Mouse (Mus musculus): ENCODE data around the gene Casc4. TPM values are rescaled to one million over a fixed set of nuclear protein-coding genes. Genes with fewer than 3 reads are reported as not detected.

Gene Casc4
- polyA plus RNA-seq (2015; fragmentation: Nextera tagmentation; extraction: Ambion mirVana): 23.2 and 24.4 TPM in 2 replicates

DNA sequence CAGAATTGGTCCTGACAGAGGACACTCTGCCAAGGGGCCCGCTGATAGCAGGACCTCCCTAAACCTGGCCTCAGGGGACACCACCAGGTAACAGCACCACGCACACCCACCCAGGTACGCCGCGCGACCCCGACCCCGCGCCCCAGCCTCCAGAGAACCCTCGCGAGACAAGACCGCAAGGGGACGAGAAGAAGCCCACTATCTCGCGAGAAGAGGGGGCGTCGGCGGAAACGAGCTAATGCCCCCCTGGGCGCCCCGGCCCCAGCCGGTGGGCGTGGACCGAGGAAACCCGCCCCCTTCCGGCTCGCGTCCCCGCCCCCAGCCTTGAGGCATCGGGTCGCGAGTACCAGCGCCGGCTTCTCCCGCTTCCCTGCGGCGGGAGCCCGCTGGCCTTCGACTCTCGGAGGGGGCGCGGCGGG lies at the start of gene Casc4:
Gene Casc4, plus strand, starts transcription at position 339 of the 419 bp plus-strand sequence.
- Histone ChIP-seq H3K36me3 (no peaks in the 10 kb centered on the region), H3K27ac (replicated peaks) (peak within 1 kb of the TSS; percentile 77), H3K4me2 (replicated peaks) (peak within 1 kb of the TSS; percentile 84), H3K4me1 (peaks cover 15% of the 10 kb centered on the region), H3K9me3 (replicated peaks) (no peaks in the 10 kb centered on the region), H3K4me3 (replicated peaks) (peak within 1 kb of the TSS; percentile 74), H3K27me3 (no peaks in the 10 kb centered on the region), H3K9ac (peak within 1 kb of the TSS; percentile 64)
- 2% methylated on average over 43 of the region's 43 CpGs for WGBS
- ATAC-seq (ENCODE audit: insufficient number of reproducible peaks, low FRiP score, low TSS enrichment, low read depth): peak; percentile 97

GRCm38 (mm10) chr2:121821787-121822186 lies 45.0 kb upstream of the Casc4 start:
- no peak overlapping the region for H3K4me3 ChIP-seq (replicated peaks)
- no peak for ATAC-seq (ENCODE audit: insufficient number of reproducible peaks, low FRiP score, low TSS enrichment, low read depth)
- H3K9ac ChIP-seq: no peak overlapping the region

GRCm38 (mm10) chr2:121824653-121825052 lies 42.1 kb upstream of the Casc4 start:
- Histone ChIP-seq H3K27ac (replicated peaks) (no peak overlapping the region), H3K36me3 (no peaks in the 10 kb centered on the region), H3K9me3 (replicated peaks) (no peaks in the 10 kb centered on the region), H3K27me3 (no peaks in the 10 kb centered on the region), H3K4me2 (replicated peaks) (no peak overlapping the region), H3K4me1 (no peaks in the 10 kb centered on the region), H3K9ac (no peak overlapping the region), H3K4me3 (replicated peaks) (no peak overlapping the region)
- 73% methylated on average over 5 of the region's 5 CpGs for WGBS
- ATAC-seq (ENCODE audit: insufficient number of reproducible peaks, low FRiP score, low TSS enrichment, low read depth): no peak

More at GRCm38 (mm10) chr2:121821787-121822186, 45.0 kb upstream of the Casc4 start:
- no peaks in the 10 kb centered on the region for H3K9me3 ChIP-seq (replicated peaks)
- no peaks in the 10 kb centered on the region for H3K4me1 ChIP-seq
- 83% methylated on average over 7 of the region's 7 CpGs for WGBS
- no peaks in the 10 kb centered on the region; the same call in 1 of the 2 replicates for H3K27me3 ChIP-seq
- no peak overlapping the region for H3K27ac ChIP-seq (replicated peaks)
- no peaks in the 10 kb centered on the region for H3K36me3 ChIP-seq
- H3K4me2 ChIP-seq (replicated peaks): no peak overlapping the region

GRCm38 (mm10) chr2:121826189-121826588 lies 40.6 kb upstream of the Casc4 start:
- H3K27me3 ChIP-seq: no peaks in the 10 kb centered on the region
- no peaks in the 10 kb centered on the region for H3K4me1 ChIP-seq
- H3K9ac ChIP-seq: no peak overlapping the region
- WGBS: 43% methylated on average over 2 of the region's 2 CpGs
- ATAC-seq (ENCODE audit: insufficient number of reproducible peaks, low FRiP score, low TSS enrichment, low read depth): no peak
- no peak overlapping the region for H3K27ac ChIP-seq (replicated peaks)
- no peak overlapping the region for H3K4me3 ChIP-seq (replicated peaks)
- no peaks in the 10 kb centered on the region for H3K36me3 ChIP-seq
- no peak overlapping the region for H3K4me2 ChIP-seq (replicated peaks)
- no peaks in the 10 kb centered on the region for H3K9me3 ChIP-seq (replicated peaks)

- 84% methylated on average over 3 of the region's 3 CpGs for WGBS
- no peak for ATAC-seq (ENCODE audit: insufficient number of reproducible peaks, low FRiP score, low TSS enrichment, low read depth)
Measured at GRCm38 (mm10) chr2:121828411-121828810, 38.4 kb upstream of the Casc4 start.

DNA sequence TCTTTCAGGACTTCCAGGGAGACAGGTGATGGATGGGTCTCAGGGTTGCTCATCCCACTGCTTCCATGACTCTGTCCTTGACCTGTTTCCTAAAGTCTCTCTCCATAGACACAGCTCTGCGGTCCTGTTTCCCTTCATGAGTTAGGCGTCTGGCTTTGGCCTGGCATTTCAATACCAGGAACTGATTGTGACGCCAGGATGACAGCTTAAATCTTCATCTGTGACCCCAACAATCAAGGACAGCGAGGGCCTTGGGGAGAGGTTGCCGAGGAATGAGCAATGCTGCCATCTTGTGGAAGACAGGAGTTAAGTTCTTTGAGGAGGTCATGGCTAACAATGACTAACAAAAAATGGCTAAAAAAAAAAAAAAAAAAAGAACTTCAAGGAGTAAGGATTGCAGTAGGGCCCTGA lies 34.3 kb upstream of the Casc4 start:
- H3K9ac ChIP-seq: no peak overlapping the region
- WGBS: 10% methylated on average over 5 of the region's 5 CpGs
- ATAC-seq (ENCODE audit: insufficient number of reproducible peaks, low FRiP score, low TSS enrichment, low read depth): no peak

More at GRCm38 (mm10) chr2:121828411-121828810, 38.4 kb upstream of the Casc4 start:
- no peaks in the 10 kb centered on the region for H3K27me3 ChIP-seq
- no peak overlapping the region for H3K9ac ChIP-seq
- no peak overlapping the region for H3K4me3 ChIP-seq (replicated peaks)
- H3K9me3 ChIP-seq (replicated peaks): no peaks in the 10 kb centered on the region
- H3K4me2 ChIP-seq (replicated peaks): no peak overlapping the region
- no peak overlapping the region for H3K27ac ChIP-seq (replicated peaks)
- H3K36me3 ChIP-seq: no peaks in the 10 kb centered on the region
- no peaks in the 10 kb centered on the region for H3K4me1 ChIP-seq

DNA sequence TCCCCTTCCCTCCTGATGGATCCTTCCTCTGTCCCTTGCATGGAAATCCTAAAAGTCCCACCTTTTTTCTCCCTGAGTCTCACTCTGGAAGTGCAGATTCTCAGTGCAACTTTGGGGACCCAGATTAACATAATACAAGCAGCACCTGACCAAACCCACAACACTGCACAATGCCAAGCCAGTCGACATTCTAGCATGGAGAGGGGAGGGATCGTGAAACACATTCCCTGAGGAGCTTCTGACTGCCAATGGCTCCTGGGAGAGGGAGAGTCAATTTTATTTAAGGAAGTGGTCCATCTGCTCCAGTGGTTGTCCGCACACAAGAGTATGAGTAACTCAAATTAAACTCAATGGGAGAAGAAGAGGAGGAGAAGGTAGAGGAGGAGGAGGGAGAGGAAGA lies 31.8 kb upstream of the Casc4 start:
- Histone ChIP-seq H3K9ac (no peak overlapping the region), H3K4me2 (replicated peaks) (no peak overlapping the region), H3K4me1 (no peaks in the 10 kb centered on the region), H3K9me3 (replicated peaks) (no peaks in the 10 kb centered on the region), H3K27me3 (0 out of 2 replicates have a peak, but pooled peaks cover 4% of the 10 kb centered on the region), H3K27ac (replicated peaks) (no peak overlapping the region), H3K36me3 (no peaks in the 10 kb centered on the region), H3K4me3 (replicated peaks) (no peak overlapping the region)
- no peak for ATAC-seq (ENCODE audit: insufficient number of reproducible peaks, low FRiP score, low TSS enrichment, low read depth)
- 29% methylated on average over 3 of the region's 3 CpGs for WGBS

More for the DNA sequence above, 34.3 kb upstream of the Casc4 start:
- Histone ChIP-seq H3K4me1 (no peaks in the 10 kb centered on the region), H3K9me3 (replicated peaks) (no peaks in the 10 kb centered on the region), H3K27ac (replicated peaks) (no peak overlapping the region), H3K27me3 (0 out of 2 replicates have a peak, but pooled peaks cover 4% of the 10 kb centered on the region), H3K36me3 (no peaks in the 10 kb centered on the region), H3K4me3 (replicated peaks) (no peak overlapping the region), H3K4me2 (replicated peaks) (no peak overlapping the region)

DNA sequence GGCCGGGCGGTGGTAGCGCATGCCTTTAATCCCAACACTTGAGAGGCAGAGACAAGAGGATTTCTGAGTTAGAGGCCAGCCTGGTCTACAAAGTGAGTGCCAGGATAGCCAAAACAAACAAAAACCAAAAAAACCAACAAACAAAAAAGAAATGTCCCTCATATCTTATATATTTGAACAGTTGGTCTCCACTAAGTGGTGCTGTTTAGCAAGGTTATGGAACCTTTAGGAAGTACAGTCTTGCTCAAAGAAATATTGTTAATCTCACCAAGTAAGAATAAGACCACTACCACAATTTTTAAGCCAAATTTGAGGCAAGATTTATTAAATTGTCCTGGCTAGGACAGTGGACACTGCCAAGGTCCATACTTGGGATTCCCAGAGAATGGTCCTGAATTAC lies 25.3 kb upstream of the Casc4 start:
- H3K36me3 ChIP-seq: no peaks in the 10 kb centered on the region
- no peaks in the 10 kb centered on the region for H3K27me3 ChIP-seq
- WGBS: 99% methylated on average over 3 of the region's 3 CpGs
- H3K9ac ChIP-seq: no peak overlapping the region
- no peak overlapping the region for H3K27ac ChIP-seq (replicated peaks)
- H3K4me1 ChIP-seq: no peaks in the 10 kb centered on the region
- no peak for ATAC-seq (ENCODE audit: insufficient number of reproducible peaks, low FRiP score, low TSS enrichment, low read depth)
- no peak overlapping the region for H3K4me2 ChIP-seq (replicated peaks)
- no peaks in the 10 kb centered on the region for H3K9me3 ChIP-seq (replicated peaks)
- no peak overlapping the region for H3K4me3 ChIP-seq (replicated peaks)

DNA sequence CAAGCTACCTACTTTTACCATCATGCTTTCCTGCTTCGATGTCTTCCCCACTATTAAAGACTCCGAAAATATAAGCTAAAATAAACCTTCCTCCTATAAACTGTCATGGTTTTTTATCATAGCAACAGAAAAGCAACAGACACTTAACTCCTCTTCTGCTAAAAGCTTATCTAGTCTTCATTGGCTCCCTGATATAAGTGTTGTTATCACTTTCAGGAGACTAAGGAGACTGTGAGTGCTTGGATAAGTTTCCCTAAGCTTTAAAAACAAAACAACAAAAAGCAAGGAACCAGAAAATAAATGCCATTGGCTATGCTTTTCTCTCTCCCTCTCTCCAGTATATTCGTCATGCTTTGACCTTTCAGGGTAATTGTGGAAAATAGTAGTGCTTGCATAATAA lies 24.5 kb upstream of the Casc4 start:
- Histone ChIP-seq H3K36me3 (no peaks in the 10 kb centered on the region), H3K27ac (replicated peaks) (no peak overlapping the region), H3K9ac (no peak overlapping the region), H3K4me3 (replicated peaks) (no peak overlapping the region), H3K9me3 (replicated peaks) (no peaks in the 10 kb centered on the region), H3K27me3 (no peaks in the 10 kb centered on the region), H3K4me1 (no peaks in the 10 kb centered on the region), H3K4me2 (replicated peaks) (no peak overlapping the region)
- ATAC-seq (ENCODE audit: insufficient number of reproducible peaks, low FRiP score, low TSS enrichment, low read depth): no peak
- 73% methylated on average over 3 of the region's 3 CpGs for WGBS

GRCm38 (mm10) chr2:121846050-121846449 lies 20.7 kb upstream of the Casc4 start:
- Histone ChIP-seq H3K9ac (no peak overlapping the region), H3K36me3 (no peaks in the 10 kb centered on the region), H3K9me3 (replicated peaks) (no peaks in the 10 kb centered on the region), H3K4me3 (replicated peaks) (no peak overlapping the region), H3K27me3 (no peaks in the 10 kb centered on the region), H3K4me1 (no peaks in the 10 kb centered on the region), H3K27ac (replicated peaks) (no peak overlapping the region), H3K4me2 (replicated peaks) (no peak overlapping the region)
- 66% methylated on average over 8 of the region's 8 CpGs for WGBS
- no peak for ATAC-seq (ENCODE audit: insufficient number of reproducible peaks, low FRiP score, low TSS enrichment, low read depth)

DNA sequence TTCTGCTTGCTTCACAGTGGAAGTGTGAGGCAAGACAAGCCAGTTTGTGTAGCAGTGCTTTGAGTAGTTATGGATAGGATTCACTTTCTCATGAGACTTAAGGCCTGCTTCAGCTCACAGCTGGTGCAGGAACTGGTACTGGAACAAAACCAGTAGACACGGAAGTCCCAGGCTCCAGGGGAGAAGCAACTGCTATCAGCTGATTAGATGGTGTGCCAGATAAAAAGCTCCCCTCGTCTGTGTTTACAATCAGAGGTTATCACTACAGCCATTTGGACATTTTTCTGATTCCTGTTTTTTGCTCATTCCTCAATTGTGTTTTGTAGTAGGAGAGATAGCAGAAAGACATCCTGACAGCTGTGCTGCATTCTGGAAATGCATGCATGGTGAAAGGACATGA lies 14.7 kb upstream of the Casc4 start:
- Histone ChIP-seq H3K4me1 (no peaks in the 10 kb centered on the region), H3K4me2 (replicated peaks) (no peak overlapping the region), H3K9me3 (replicated peaks) (no peaks in the 10 kb centered on the region), H3K9ac (no peak overlapping the region), H3K27me3 (no peaks in the 10 kb centered on the region), H3K4me3 (replicated peaks) (no peak overlapping the region), H3K27ac (replicated peaks) (no peak overlapping the region), H3K36me3 (no peaks in the 10 kb centered on the region)
- 71% methylated on average over 2 of the region's 2 CpGs for WGBS
- ATAC-seq (ENCODE audit: insufficient number of reproducible peaks, low FRiP score, low TSS enrichment, low read depth): no peak

- WGBS: 72% methylated on average over 3 of the region's 3 CpGs
- Histone ChIP-seq H3K36me3 (no peaks in the 10 kb centered on the region), H3K4me3 (replicated peaks) (no peak overlapping the region)
Measured at GRCm38 (mm10) chr2:121853974-121854373, 12.8 kb upstream of the Casc4 start.

More at GRCm38 (mm10) chr2:121853974-121854373, 12.8 kb upstream of the Casc4 start:
- Histone ChIP-seq H3K27ac (replicated peaks) (no peak overlapping the region), H3K9ac (no peak overlapping the region), H3K4me1 (no peaks in the 10 kb centered on the region), H3K4me2 (replicated peaks) (no peak overlapping the region), H3K27me3 (no peaks in the 10 kb centered on the region), H3K9me3 (replicated peaks) (no peaks in the 10 kb centered on the region)
- ATAC-seq (ENCODE audit: insufficient number of reproducible peaks, low FRiP score, low TSS enrichment, low read depth): no peak
